Mouse (Mus musculus) embryonic facial prominence, embryonic 14.5 days (tissue): ENCODE measurements around the gene Upf1. TPM values are rescaled to one million over a fixed set of nuclear protein-coding genes. Genes with fewer than 3 reads are reported as not detected.

ENCODE experiments used
- polyA plus RNA-seq: library from polyadenylated mRNA; unstranded; fragments of >200 nt; fragmentation: Nextera tagmentation; extraction: Ambion mirVana; gene quantifications from 2 replicates; pipeline ENCODE4 v1.2.1, GENCODE M21; 2014

Upf1 gene
- polyA plus RNA-seq, 1 experiment from 2014 or later: 18.9 TPM

Other genes with a start within 250 kb of the Upf1 start
- 1.1 and 1.2 TPM in 2 replicates for gene Ncan, start 232.4 kb downstream of the Upf1 start, polyA plus RNA-seq
- gene Nr2c2ap, start 221.9 kb downstream of the Upf1 start, polyA plus RNA-seq: 18.7 and 20.4 TPM in 2 replicates
- gene Rfxank, start 214.1 kb downstream of the Upf1 start, polyA plus RNA-seq: 13.0 and 17.1 TPM in 2 replicates
- gene Borcs8, start 213.8 kb downstream of the Upf1 start, polyA plus RNA-seq: 45.1 and 54.0 TPM in 2 replicates
- 4.9 and 5.1 TPM in 2 replicates for gene Mef2b, start 213.6 kb downstream of the Upf1 start, polyA plus RNA-seq
- 46.4 and 55.2 TPM in 2 replicates for gene Tmem161a, start 180.9 kb downstream of the Upf1 start, polyA plus RNA-seq
- 4.0 and 5.4 TPM in 2 replicates for gene Slc25a42, start 141.0 kb downstream of the Upf1 start, polyA plus RNA-seq
- gene Sugp2, start 119.1 kb downstream of the Upf1 start, polyA plus RNA-seq: 27.1 and 32.7 TPM in 2 replicates
- gene Armc6, start 118.8 kb downstream of the Upf1 start, polyA plus RNA-seq: 28.8 and 33.4 TPM in 2 replicates
- gene Homer3, start 70.5 kb downstream of the Upf1 start, polyA plus RNA-seq: 26.8 and 37.3 TPM in 2 replicates
- 47.4 and 49.2 TPM in 2 replicates for gene Ddx49, start 50.8 kb downstream of the Upf1 start, polyA plus RNA-seq
- gene Cope, start 50.8 kb downstream of the Upf1 start, polyA plus RNA-seq: 314 and 345 TPM in 2 replicates
- 10.0 and 10.7 TPM in 2 replicates for gene Cers1, start 37.5 kb downstream of the Upf1 start, polyA plus RNA-seq
- gene Gdf1, start 23.5 kb downstream of the Upf1 start, polyA plus RNA-seq: 1.7 TPM in 1 of 2 replicates, not detected in the other
- gene Comp, start 20.3 kb upstream of the Upf1 start, polyA plus RNA-seq: 9.5 and 9.9 TPM in 2 replicates
- 19.3 and 22.1 TPM in 2 replicates for gene Crtc1, start 86.3 kb upstream of the Upf1 start, polyA plus RNA-seq
- 18.7 and 21.5 TPM in 2 replicates for gene Klhl26, start 123.7 kb upstream of the Upf1 start, polyA plus RNA-seq
- gene Tmem59l, start 134.1 kb upstream of the Upf1 start, polyA plus RNA-seq: 10.2 and 14.5 TPM in 2 replicates
- gene Crlf1, start 139.9 kb upstream of the Upf1 start, polyA plus RNA-seq: 67.3 and 68.1 TPM in 2 replicates
- 144 and 148 TPM in 2 replicates for gene Rex1bd, start 153.5 kb upstream of the Upf1 start, polyA plus RNA-seq
- 991 and 1,091 TPM in 2 replicates for gene Uba52, start 157.5 kb upstream of the Upf1 start, polyA plus RNA-seq
- gene Fkbp8, start 174.4 kb upstream of the Upf1 start, polyA plus RNA-seq: 202 and 234 TPM in 2 replicates
- gene Kxd1, start 174.7 kb upstream of the Upf1 start, polyA plus RNA-seq: 51.0 and 59.8 TPM in 2 replicates
- gene Ell, start 186.2 kb upstream of the Upf1 start, polyA plus RNA-seq: 17.3 and 21.7 TPM in 2 replicates
- 94.5 and 107 TPM in 2 replicates for gene Isyna1, start 241.1 kb upstream of the Upf1 start, polyA plus RNA-seq